Mouse (Mus musculus) ES-E14 (cell line): ENCODE data around the gene Trp53i11.

Source experiments
- CHD2 ChIP-seq: IDR thresholded peaks from 2 replicates; pipeline ENCODE4 v1.6.1; 2014; ENCODE audit warnings: mild to moderate bottlenecking, low read depth, low read length, inconsistent platforms
- HCFC1 ChIP-seq: IDR thresholded peaks from 2 replicates; pipeline ENCODE4 v1.6.1; 2012; ENCODE audit warnings: low read length, inconsistent platforms, borderline replicate concordance; ENCODE audit not compliant: insufficient read depth
- ZC3H11A ChIP-seq: IDR thresholded peaks from 2 replicates; pipeline ENCODE4 v1.6.1; 2012; ENCODE audit warnings: low read depth, mild to moderate bottlenecking, inconsistent platforms, low read length, borderline replicate concordance
- ZNF384 ChIP-seq: IDR thresholded peaks from 2 replicates; pipeline ENCODE4 v1.6.1; 2012; ENCODE audit warnings: low read depth, low read length, inconsistent platforms

DNA sequence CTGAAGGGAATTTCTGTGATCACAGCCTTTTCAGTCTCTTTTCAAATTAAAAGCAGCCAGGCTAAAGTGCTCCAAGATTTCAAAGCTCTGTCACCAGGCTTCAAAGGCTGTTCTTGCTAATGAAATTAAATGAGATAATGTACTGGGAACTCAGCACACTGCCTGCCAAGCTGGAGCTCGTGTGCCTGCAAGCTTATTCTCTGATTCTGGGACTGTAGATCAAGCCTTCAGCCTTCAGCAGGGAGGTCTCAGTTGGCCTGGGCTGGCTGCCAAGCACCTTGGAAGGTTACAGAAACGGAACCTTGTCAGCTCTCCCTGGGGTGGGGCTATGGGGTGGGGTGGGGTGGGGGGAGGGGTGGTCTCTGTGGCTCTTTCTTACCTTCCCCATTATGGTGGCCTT is 24.0 kb upstream of the Trp53i11 start:
- no peak for TF ChIP-seq CHD2
- no peak for TF ChIP-seq ZNF384
- TF ChIP-seq HCFC1 = no peak
- no peak for TF ChIP-seq ZC3H11A
